1 mouse cellular context compared by ENCODE assay signal in the genomic region with DNA sequence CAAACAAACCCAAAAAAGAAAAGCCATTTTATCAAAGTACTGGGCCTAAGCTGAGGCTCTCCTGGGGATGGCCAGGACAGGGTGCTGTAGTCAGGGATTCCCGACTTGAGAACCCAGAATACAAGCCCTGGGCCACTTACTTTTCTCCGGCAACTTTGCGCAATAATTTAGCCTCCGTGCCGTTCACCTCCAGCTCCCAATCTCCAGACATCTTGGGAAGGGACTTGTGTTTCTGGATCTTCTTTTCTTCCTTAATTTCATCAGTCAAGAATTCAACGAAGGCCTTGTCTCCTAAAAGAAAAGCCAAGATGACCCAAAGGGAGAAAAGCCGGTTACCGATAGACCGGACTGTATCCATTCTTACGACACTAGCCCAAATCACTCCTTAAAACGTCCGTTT.
TF ChIP-seq lines count a peak whose summit lies in the region.

No protein-coding gene starts in this region.

TF ChIP-seq in CH12.LX, 34 proteins besides CTCF, POLR2A, EP300 and RAD21:
- TF ChIP-seq SIN3A (IDR thresholded peaks at IDR 0.05; ENCODE audit: low read length) (0 out of 2 replicates have a peak, but pooled peaks have one; percentile 25), USF1 (IDR thresholded peaks at IDR 0.05; ENCODE audit: low read depth, low read length) (no peak)
